Mouse (Mus musculus) cerebellum, adult 11-12 months (tissue): ENCODE measurements around the gene Ccser1.
"Not testable (repeated sequence)": the region's sequence is repeated elsewhere in the genome, so short reads cannot be mapped to it uniquely, and the experiment has no call there.

Experiments used
- DNase-seq: peaks from one replicate; pipeline ENCODE4 v3.0.0; 2022

Ccser1 gene

GRCm38 (mm10) chr6:61230058-61230718 lies 50.1 kb downstream of the Ccser1 start:
- no peak for DNase-seq

DNA sequence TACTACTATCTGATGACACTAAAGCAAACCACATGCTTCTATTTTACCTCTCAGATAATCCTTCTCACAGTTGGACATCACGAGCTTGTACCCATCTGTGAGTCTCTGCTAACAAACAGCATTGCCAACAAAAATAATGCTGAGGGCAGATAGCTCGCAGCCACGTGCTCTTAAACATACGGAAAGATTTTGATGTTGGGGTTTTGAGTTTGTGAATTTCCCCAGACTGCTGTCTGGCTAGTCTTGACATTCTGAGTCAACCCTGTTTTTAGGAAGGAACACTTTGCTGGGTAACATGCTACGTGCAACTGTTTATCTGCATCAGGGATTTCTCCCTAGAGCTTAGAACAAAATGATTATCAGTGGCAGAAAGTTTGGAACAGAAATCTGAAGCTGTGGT lies 52.9 kb downstream of the Ccser1 start:
- DNase-seq: no peak

DNA sequence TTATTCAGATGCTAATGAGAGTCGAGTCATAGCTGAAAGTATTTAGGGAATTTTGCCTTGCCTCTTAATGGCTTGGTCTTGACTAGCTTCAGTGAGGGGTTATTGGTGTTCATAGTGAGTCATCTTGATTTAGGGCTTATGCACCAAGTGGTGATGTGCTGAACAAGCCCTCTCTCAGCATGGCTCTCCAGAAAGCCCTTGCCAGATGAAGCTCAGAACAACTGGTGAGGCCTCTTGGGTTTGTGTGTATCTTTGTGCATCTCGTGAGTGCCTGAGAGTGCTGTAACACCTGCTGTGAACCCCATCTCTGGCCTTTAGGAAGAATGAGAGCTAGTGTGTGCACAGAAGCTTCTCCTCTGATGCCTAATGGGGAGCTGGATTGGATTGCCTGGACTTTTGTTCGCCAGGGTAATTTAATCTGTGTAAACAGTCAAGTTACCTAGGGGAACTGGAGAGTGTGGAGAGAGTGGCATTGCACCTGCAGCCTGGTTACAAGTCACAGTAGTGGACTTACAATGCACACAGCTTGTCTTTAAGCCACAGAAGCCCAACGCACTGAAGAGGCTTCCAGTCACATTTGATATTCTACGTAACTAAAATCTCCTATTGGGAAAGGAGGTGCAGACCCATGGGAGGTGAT lies 53.5 kb downstream of the Ccser1 start:
- DNase-seq: no peak

GRCm38 (mm10) chr6:61240618-61241017 lies 60.5 kb downstream of the Ccser1 start:
- DNase-seq: no peak

GRCm38 (mm10) chr6:61242556-61242955 lies 62.4 kb downstream of the Ccser1 start:
- no peak for DNase-seq

DNA sequence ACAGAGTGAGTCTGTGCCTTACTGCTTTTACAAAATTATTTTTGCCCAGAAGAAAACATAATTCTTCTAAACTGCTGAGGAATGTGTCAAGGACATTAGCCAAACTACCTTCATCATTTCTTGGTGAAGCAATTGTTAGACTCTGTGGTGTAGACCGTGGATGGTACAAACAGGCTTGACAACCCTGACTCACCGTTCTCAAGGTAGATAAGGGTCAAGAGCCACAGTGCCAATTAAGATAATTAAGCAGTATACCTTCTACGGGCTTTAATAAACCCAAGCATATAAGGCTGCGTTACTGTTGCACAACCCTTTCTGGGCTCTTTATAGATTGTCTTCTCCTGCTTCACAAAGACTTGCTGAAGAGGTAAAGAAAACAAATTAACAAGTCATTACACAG lies 66.4 kb downstream of the Ccser1 start:
- DNase-seq: no peak

GRCm38 (mm10) chr6:61247842-61248472 lies 67.8 kb downstream of the Ccser1 start:
- DNase-seq: no peak

DNA sequence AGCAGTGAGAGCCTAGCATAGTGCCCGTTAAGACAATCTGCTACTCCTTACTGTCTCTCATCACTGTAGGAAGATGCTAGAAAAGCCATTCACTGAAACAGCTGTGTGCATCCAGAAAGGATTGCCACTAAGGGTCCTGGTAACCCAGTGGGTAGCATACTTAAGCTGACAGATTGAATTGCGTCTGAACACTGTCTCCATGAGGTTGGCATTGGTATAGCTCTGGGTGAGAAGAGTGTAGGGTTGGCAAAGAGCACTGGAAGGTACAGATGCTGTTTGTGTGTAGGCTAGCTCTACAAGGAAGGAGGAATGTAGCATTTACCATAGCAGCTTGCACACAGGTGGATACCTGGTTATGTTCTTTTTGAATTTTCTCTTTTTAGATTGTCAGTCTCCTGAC lies 68.6 kb downstream of the Ccser1 start:
- DNase-seq: no peak

DNA sequence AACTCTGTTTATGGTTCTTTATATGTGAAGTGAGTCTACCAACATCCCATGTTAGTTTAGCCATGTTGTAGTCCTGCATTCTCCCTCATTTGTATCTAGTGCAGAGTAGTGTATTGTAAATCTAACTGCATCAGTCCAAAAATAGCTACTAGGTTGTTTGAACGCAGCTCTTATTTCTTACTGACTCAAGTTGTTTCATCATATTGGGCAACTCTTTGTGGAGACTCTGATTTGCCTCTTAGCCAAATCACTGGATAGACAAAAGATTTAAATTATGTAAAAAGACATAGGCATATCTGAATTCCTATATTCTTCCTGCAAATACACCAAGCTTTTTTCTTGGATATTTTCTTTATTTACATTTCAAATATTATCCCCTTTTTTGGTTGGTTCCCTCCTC lies 71.1 kb downstream of the Ccser1 start:
- no peak for DNase-seq

DNA sequence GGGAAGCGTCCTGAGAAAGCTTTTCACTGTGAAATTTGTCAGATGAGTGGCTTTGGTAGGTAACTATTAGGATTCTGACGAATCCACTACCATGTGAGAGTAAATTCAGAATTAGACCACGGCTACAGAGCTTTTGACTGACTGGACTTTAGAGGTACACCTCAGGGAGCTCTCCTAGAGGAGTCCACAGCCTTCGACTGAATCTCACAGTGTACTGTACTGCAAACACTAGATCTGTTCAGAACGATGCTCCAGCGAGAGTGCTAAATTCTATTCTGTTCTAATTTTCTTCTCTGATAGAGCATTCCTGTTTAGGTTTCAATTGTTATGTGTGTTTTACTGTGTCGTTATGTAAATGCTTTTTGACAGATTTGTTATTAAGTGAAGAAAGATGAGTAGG lies 72.8 kb downstream of the Ccser1 start:
- DNase-seq: no peak

DNA sequence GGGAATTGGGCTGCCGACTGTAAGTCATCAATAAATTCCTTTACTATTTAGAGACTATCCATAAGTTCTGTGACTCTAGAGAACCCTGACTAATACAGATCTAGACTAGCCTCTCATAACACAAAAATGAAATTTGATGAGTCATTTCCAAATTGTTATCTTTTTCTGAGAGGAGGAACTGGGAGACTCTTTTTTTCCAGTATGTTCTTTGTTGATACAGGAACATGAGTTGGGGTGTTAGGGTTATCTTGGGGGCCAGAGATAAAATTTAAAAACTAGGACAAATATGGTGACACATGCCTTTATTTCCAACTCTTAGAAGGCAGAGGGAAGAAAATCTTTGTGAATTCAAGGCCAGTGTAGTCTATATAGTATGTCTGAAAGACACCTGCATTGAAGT lies 75.8 kb downstream of the Ccser1 start:
- not testable (repeated sequence) for DNase-seq

DNA sequence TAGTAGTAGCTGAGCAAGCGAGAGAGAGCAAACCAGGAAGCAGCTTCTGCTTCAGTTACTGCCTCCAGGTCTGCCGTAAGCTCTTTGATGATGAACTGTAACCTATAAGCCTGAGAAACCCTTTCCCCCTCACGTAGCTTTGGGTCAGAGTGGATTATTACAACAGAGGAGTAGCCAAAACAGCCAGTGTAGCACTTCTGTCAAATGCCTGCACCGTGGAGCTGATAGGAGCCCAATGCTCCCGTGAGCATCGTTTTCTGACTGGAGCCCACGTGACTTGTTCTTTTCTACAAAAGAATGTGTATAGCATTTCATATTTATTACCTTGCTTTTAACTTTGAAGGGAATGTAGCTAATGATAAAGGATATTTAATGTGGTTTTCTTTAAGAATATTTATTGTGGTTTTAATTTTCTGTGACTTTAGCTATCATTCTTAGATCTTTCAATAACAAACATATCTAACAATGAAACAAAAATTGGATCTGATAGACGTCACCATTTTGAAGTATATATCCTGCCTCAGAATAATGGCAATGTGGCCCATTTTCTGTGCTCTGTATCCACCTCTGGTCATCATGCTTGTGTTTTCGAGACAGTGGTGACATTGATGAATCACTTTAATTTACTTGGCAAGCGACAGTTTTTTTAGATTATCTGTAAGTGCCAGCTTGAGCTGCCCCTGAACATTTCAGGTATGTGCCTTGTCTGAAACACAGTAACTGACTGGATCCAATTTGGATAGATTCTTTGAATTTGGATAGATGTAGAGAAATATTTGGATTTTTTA lies 78.9 kb downstream of the Ccser1 start:
- DNase-seq: no peak

- DNase-seq: no peak
These were observed 81.3 kb downstream of the Ccser1 start for GRCm38 (mm10) chr6:61261381-61261780.

GRCm38 (mm10) chr6:61262448-61262847 lies 82.3 kb downstream of the Ccser1 start:
- no peak for DNase-seq

DNA sequence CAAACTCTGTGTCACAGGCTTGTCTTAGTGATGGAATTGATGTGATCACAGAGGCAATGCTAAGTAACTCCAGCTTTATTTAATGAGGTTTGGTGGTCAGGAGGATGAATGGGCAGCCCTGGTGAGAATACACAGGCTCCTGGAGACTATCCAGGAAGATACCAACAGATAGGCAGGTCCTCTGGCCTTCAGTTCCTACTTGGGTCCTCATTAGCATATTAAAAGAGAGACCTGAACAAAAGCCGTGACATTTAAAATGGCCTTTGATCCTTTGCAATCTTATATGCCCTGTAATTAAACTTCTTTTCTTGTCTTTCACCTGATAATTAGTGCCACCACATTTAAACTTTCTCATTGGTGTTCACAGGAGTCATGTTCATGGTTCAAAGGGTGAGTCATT lies 83.2 kb downstream of the Ccser1 start:
- no peak for DNase-seq

DNA sequence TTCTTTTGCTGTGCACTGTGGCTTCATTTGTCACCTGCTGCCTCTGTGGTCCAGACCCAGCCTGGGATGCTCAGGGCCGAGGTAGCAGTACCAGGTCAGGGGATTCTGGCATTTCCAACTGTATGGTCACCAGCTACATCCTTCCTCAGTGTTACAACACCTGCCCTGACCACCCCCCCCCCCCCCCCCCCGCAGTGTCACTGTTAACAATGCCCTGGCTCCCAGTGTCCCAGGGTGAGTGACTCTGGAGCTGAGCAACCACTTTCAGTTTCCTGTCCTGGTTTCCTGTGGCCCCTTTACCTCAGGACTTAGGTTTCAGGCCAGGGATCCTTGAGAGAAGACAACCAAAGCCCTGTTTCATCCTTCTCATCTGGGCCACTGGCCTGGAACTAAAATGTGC lies 90.9 kb downstream of the Ccser1 start:
- no peak for DNase-seq

GRCm38 (mm10) chr6:61273430-61273829 lies 93.3 kb downstream of the Ccser1 start:
- DNase-seq: no peak

- no peak for DNase-seq
These were observed 99.4 kb downstream of the Ccser1 start for GRCm38 (mm10) chr6:61279506-61279905.

DNA sequence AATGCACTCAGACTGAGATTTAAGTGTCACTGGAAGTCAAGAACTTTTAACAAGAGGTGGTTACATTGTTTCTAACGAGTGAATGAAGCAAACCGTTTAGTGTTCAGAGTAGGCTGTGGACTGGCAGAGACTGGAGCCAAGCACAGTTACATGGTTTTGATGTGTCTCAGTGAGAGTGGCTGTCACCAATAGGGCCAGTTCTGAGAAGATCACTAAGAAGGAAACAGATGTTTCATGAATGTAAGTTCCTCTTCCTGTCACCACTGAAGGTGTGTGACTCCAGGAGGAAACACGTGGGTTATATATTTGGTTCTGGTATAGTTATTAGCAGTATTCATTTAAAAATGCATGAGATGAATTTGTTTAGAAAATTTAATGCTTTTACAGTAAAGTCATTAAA lies 112.8 kb downstream of the Ccser1 start:
- DNase-seq: no peak

DNA sequence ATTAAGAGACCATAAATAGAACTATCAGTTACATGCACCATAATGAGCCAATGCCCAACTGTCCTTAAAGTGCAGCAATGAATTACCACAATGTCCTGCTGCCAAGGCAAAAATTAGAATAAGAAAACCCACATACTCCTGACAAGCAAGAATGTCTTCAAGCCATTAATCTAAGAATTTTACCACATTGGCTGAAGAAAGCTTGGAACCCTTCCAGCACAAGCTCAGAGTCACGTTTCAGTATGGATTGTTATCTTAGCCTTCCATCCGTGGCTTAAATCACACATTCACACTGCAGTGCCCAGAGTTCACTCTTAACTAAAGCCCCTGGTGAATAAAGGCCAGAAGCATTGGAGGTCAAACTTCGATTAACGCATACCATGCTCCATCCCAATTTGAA lies 115.4 kb downstream of the Ccser1 start:
- no peak for DNase-seq

DNA sequence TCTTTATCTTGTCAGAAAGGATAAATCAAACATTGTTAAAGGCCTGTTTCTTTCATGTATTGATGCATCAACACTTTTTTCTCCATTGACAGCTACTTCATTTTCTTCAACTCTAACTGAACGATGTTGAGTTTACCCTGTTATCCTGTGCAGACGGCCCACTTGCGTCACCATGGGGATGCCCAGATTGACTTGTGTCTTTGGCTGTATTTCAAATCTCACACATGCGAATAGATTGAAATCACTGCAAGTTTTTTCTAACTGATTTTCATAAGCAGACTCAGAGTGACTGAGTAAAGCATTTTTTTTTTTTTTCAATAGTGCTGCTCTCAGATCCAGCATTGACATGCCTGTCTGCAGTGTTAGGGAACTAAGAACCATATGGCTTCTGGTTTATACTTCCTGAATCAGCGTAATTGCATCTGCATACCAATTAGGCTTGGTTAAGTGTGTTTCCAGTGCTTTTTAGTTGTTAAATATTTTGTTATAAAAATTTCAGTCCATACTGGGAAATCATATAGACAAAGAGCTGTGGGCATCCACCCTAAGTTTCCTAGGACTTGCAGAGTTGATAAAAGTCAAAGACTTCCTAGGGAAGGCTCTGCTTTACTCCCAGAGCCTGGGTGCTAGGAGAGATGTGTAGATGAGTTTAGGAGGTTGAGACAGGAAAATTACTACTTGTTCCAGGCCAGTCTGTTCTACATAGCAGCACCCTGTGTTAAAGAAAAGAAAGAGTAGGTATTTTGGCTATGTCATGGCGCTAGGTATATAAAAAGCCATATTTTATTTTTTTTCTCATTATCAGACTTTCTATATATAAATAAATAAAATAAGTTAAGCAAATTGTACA lies 116.3 kb downstream of the Ccser1 start:
- DNase-seq: no peak

DNA sequence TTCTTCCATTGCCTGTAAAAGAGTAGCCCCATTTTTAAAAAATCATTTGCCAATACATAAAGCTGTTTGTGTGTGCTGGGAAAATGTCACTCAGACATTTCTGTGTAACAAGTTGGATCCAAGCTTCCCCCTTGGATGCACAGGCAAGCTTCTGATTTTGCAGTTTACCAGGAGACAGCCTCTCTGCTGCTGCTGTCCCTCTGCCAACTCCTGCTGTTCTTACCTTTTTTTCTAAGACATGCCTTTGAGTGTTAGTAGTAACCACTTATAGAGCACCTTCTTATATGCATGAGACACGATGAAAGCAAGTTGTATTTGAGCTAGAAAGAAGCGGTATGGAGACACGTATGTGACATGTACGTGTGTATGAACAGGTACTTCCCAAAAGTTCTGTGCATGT lies 120.3 kb downstream of the Ccser1 start:
- DNase-seq: no peak

DNA sequence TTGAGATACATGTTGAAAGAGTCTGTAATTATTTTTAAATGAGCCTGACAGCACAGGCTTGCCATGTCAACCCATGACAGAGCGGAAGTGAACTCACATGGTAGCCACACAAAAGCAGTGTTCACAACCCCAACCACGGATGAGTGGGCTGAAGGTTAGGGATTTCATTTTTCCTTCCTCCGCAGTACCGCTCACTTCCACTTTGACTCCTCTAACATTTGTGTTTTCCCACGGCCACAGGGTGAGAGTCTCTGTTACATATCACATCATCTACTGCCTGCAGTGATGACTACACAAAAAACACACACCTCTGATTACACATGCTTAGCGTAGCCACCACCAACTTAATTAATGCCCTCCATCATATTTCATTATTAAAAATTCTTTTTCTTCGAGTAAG lies 120.9 kb downstream of the Ccser1 start:
- no peak for DNase-seq
